Mouse (Mus musculus) brain, adult 2 months (tissue): ENCODE measurements at regions not wholly inside any gene's neighbourhood (a gene's known extent, or its start where the extent isn't known, plus 50 kb on each side); places are given as distances from the start of the nearest gene placed in this dataset.

Source experiments
- DNase-seq: peaks from one replicate; pipeline ENCODE4 v3.0.0; 2011; ENCODE audit warnings: low read depth, low spot score

GRCm38 (mm10) chr11:71512271-71513066, 237.3 kb upstream of the Wscd1 start:
- DNase-seq = peak; percentile 8

- DNase-seq = peak; percentile 9
These were observed 236.7 kb upstream of the Wscd1 start for GRCm38 (mm10) chr11:71513067-71513350.

GRCm38 (mm10) chr11:71515264-71515663, 234.5 kb upstream of the Wscd1 start:
- peak; percentile 4 for DNase-seq

- DNase-seq = peak; percentile 10
These were observed 232.3 kb upstream of the Wscd1 start for GRCm38 (mm10) chr11:71517377-71517776.

- DNase-seq = no peak
These were observed 222.0 kb upstream of the Wscd1 start for GRCm38 (mm10) chr11:71527691-71528090.

GRCm38 (mm10) chr11:71528588-71528987, 221.1 kb upstream of the Wscd1 start:
- no peak for DNase-seq

GRCm38 (mm10) chr11:71541178-71541845, 208.4 kb upstream of the Wscd1 start:
- DNase-seq = peak; percentile 83

- DNase-seq = no peak
These were observed 192.3 kb upstream of the Wscd1 start for GRCm38 (mm10) chr11:71557412-71557811.

- DNase-seq = no peak
These were observed 184.9 kb upstream of the Wscd1 start for GRCm38 (mm10) chr11:71564831-71565230.

- no peak for DNase-seq
These were observed 172.9 kb upstream of the Wscd1 start for GRCm38 (mm10) chr11:71576801-71577200.

- DNase-seq = no peak
These were observed 167.9 kb upstream of the Wscd1 start for GRCm38 (mm10) chr11:71581775-71582174.

- peak; percentile 51 for DNase-seq
These were observed 158.7 kb upstream of the Wscd1 start for GRCm38 (mm10) chr11:71591014-71591413.

- peak; percentile 52 for DNase-seq
These were observed 155.4 kb upstream of the Wscd1 start for GRCm38 (mm10) chr11:71594250-71594847.

- DNase-seq = no peak
These were observed 152.0 kb upstream of the Wscd1 start for GRCm38 (mm10) chr11:71597709-71598108.

- peak; percentile 44 for DNase-seq
These were observed 138.9 kb upstream of the Wscd1 start for GRCm38 (mm10) chr11:71610782-71611181.

GRCm38 (mm10) chr11:71615526-71615925, 134.2 kb upstream of the Wscd1 start:
- peak; percentile 53 for DNase-seq

- DNase-seq = no peak
These were observed 124.1 kb upstream of the Wscd1 start for GRCm38 (mm10) chr11:71625501-71626191.

- peak; percentile 30 for DNase-seq
These were observed 113.6 kb upstream of the Wscd1 start for GRCm38 (mm10) chr11:71636111-71636510.

GRCm38 (mm10) chr11:71636785-71637184, 112.9 kb upstream of the Wscd1 start:
- peak; percentile 84 for DNase-seq

- no peak for DNase-seq
These were observed 106.8 kb upstream of the Wscd1 start for GRCm38 (mm10) chr11:71642886-71643285.

- peak; percentile 87 for DNase-seq
These were observed 97.9 kb upstream of the Wscd1 start for GRCm38 (mm10) chr11:71651756-71652380.

GRCm38 (mm10) chr11:71652381-71652775, 97.3 kb upstream of the Wscd1 start:
- peak; percentile 59 for DNase-seq
